In the genomic region with DNA sequence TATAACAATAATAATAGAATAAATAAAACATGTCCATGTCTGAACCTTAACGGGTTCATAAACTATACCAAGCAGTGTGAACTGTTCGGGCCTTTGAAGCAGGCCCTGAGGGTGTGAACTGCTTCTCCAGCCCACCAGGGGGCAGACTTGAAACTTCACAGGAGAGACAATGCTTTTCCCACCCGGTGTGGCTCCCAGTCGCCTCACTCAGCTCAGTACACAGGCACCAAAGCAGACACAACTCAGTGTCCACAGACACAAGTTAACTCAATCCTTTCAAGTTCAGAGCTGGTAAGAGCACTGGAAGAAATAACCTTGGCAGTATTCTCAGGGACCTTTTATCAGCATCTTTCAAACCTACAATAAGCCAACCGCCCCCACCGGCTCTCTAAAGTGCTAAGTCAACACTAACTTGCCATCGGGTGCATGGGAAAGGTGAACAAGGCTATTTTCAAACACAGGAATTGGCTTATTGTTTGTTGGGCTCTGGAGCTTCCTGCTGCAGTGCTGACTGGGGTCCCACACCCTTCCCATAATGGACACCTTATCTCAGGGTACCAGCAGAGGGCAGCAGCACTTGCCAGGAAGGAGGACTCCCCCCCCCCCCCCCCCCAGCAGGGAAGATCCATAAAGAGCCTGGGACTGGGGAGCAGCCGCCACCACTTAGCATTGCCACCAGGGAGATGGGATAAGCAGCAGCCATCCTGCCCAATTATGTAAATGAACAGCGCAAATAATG, we compare ENCODE assay signal across 7 mouse cellular contexts. TPM values are rescaled to one million over a fixed set of nuclear protein-coding genes. Genes with fewer than 3 reads are reported as not detected.
DNase-seq lines count a peak whose midpoint lies in the region; ATAC-seq and TF ChIP-seq lines count a peak whose summit lies in the region.

No protein-coding gene starts in this region.

- H3K27me3 ChIP-seq in intestine, embryonic 14.5 days (replicated peaks; ENCODE audit: control insufficient read depth, insufficient read depth, low read length) = no peaks in the 10 kb centered on the region

- no peak for TF ChIP-seq POLR2A in cortical plate, adult 2 months (IDR thresholded peaks at IDR 0.05; ENCODE audit: extremely low read depth, insufficient read depth, low read length)

- no peak overlapping the region for H3K4me3 ChIP-seq in cortical plate, adult 2 months (ENCODE audit: insufficient read depth, low read length)
- H3K4me3 ChIP-seq in intestine, embryonic 14.5 days (ENCODE audit: low read depth, low read length) = no peak overlapping the region

- H3K4me2 ChIP-seq in intestine, embryonic 14.5 days (ENCODE audit: low read length) = 0 out of 2 replicates have a peak overlapping the region, but pooled peaks have one; percentile 5

- no peaks in the 10 kb centered on the region for H3K9me3 ChIP-seq in intestine, embryonic 14.5 days (ENCODE audit: control insufficient read depth, low read length)

- TF ChIP-seq CTCF in cortical plate, adult 2 months (IDR thresholded peaks at IDR 0.05; ENCODE audit: extremely low read depth, insufficient read depth, low read length) = peak; percentile 76

- no peaks in the 10 kb centered on the region for H3K4me1 ChIP-seq in cortical plate, adult 2 months (ENCODE audit: control insufficient read depth, insufficient read depth, low read length)
- H3K4me1 ChIP-seq in intestine, embryonic 14.5 days (replicated peaks; ENCODE audit: control insufficient read depth, insufficient read depth, low read length) = no peaks in the 10 kb centered on the region; the same call in 1 of the 2 replicates

- no peak overlapping the region for H3K27ac ChIP-seq in cortical plate, adult 2 months (ENCODE audit: insufficient read depth, low read length)
- 0 out of 2 replicates have a peak overlapping the region, but pooled peaks have one; percentile 49 for H3K27ac ChIP-seq in intestine, embryonic 14.5 days (ENCODE audit: low read depth)

- no peak overlapping the region for H3K9ac ChIP-seq in intestine, embryonic 14.5 days (ENCODE audit: low read length)

- WGBS in intestine, embryonic 14.5 days = 36% methylated on average over 9 of the region's 9 CpGs

- peak; percentile 59 to 65 for DNase-seq in adrenal gland, adult 18-20 months (ENCODE audit: low spot score in 2 of 2)
- peak; percentile 57 for DNase-seq in gastrocnemius, postnatal 25 days
- peak; percentile 85 for DNase-seq in intestine, embryonic 14.5 days (ENCODE audit: low spot score)
- peak; percentile 82 to 83 for DNase-seq in left cerebral cortex, postnatal 14 days (ENCODE audit: low spot score in 2 of 2)
- DNase-seq in mesoderm, embryonic 11.5 days (ENCODE audit: low read depth, low spot score) = peak; percentile 86
- DNase-seq in skeletal muscle tissue, adult 2 months (ENCODE audit: low read depth, low spot score) = peak; percentile 63

- intact Hi-C loops in left cerebral cortex, postnatal 14 days (cut with DNase I) = loop anchor here (1.0 kb wide), 1 partner anchor 77 kb away; a partner anchor contains a TSS

- peak; percentile 85 for ATAC-seq in intestine, embryonic 14.5 days (replicated peaks; ENCODE audit: low FRiP score, low TSS enrichment, low read depth)

- H3K36me3 ChIP-seq in intestine, embryonic 14.5 days (ENCODE audit: control insufficient read depth, insufficient read depth, low read length) = peaks cover 11% of the 10 kb centered on the region

RNA-seq across cellular contexts. Expression of a gene that starts 44.4 kb away (rescaled TPM):
- 1 to 10 TPM; 1.1 to 1.9 TPM for total RNA-seq in adrenal gland, adult 18-20 months (2021)
- polyA plus RNA-seq in cortical plate, adult 2 months (2012; rRNA removed) = 11.0 and 11.6 TPM in 2 replicates
- total RNA-seq in gastrocnemius, postnatal 25 days (2021) = under 1 TPM in 1 of 2 experiments, not detected in 1; 0.21 TPM
- polyA plus RNA-seq in intestine, embryonic 14.5 days (2014; fragmentation: Nextera tagmentation; extraction: Ambion mirVana) = 0.17 and 0.53 TPM in 2 replicates
- 1 to 10 TPM; 6.1 to 8.3 TPM for total RNA-seq in left cerebral cortex, postnatal 14 days (2021)
